Mouse (Mus musculus): Measurements from ENCODE around the gene Srgn.

- TF ChIP-seq POLR2A (IDR thresholded peaks at IDR 0.05; ENCODE audit: control insufficient read depth, extremely low read depth, insufficient read depth, low read length, poor library complexity) (no peak), CTCF (IDR thresholded peaks at IDR 0.05; ENCODE audit: borderline replicate concordance, control insufficient read depth, extremely low read depth, insufficient read depth, low read length, poor library complexity) (no peak)
Measured at GRCm38 (mm10) chr10:62542507-62542906, 15.3 kb upstream of the Srgn start.

Measured in thymus, adult 2 months (tissue).